Mouse (Mus musculus): Measurements from ENCODE around the gene Iqcf6. TPM values are rescaled to one million over a fixed set of nuclear protein-coding genes. Genes with fewer than 3 reads are reported as not detected.
A peak's percentile ranks its signal among the peaks of the same experiment; 100 is the strongest.
"Not testable (repeated sequence)": the region's sequence is repeated elsewhere in the genome, so short reads cannot be mapped to it uniquely, and the experiment has no call there.

Iqcf6 gene
- not detected in 2 replicates for polyA plus RNA-seq (2012; rRNA removed)

- no peak for DNase-seq (ENCODE audit: extremely low spot score in 1 of 2, low spot score in 1 of 2)
Measured at GRCm38 (mm10) chr9:106626282-106626681, at the start of gene Iqcf6. Gene Iqcf6, plus strand, starts transcription at chr9:106626582.

GRCm38 (mm10) chr9:106580016-106580415 is 46.4 kb upstream of the Iqcf6 start:
- DNase-seq (ENCODE audit: extremely low spot score in 1 of 2, low spot score in 1 of 2) = peak in 1 of 2 experiments; percentile 45

- DNase-seq (ENCODE audit: extremely low spot score in 1 of 2, low spot score in 1 of 2) = no peak
Measured at GRCm38 (mm10) chr9:106582552-106582951, 43.8 kb upstream of the Iqcf6 start.

GRCm38 (mm10) chr9:106592158-106592557 is 34.2 kb upstream of the Iqcf6 start:
- DNase-seq (ENCODE audit: extremely low spot score in 1 of 2, low spot score in 1 of 2) = no peak

GRCm38 (mm10) chr9:106595402-106595801 is 31.0 kb upstream of the Iqcf6 start:
- DNase-seq (ENCODE audit: extremely low spot score in 1 of 2, low spot score in 1 of 2) = not testable (repeated sequence)

GRCm38 (mm10) chr9:106595836-106596235 is 30.5 kb upstream of the Iqcf6 start:
- peak; percentile 71 to 76 for DNase-seq (ENCODE audit: extremely low spot score in 1 of 2, low spot score in 1 of 2)

GRCm38 (mm10) chr9:106598466-106598865 is 27.9 kb upstream of the Iqcf6 start:
- DNase-seq (ENCODE audit: extremely low spot score in 1 of 2, low spot score in 1 of 2) = no peak

- DNase-seq (ENCODE audit: extremely low spot score in 1 of 2, low spot score in 1 of 2) = peak in 1 of 2 experiments; percentile 80
Measured at GRCm38 (mm10) chr9:106600546-106600945, 25.8 kb upstream of the Iqcf6 start.

- no peak for DNase-seq (ENCODE audit: extremely low spot score in 1 of 2, low spot score in 1 of 2)
Measured at GRCm38 (mm10) chr9:106610727-106611126, 15.7 kb upstream of the Iqcf6 start.

GRCm38 (mm10) chr9:106613951-106614350 is 12.4 kb upstream of the Iqcf6 start:
- no peak for DNase-seq (ENCODE audit: extremely low spot score in 1 of 2, low spot score in 1 of 2)

- no peak for DNase-seq (ENCODE audit: extremely low spot score in 1 of 2, low spot score in 1 of 2)
Measured at GRCm38 (mm10) chr9:106614616-106615015, 11.8 kb upstream of the Iqcf6 start.

GRCm38 (mm10) chr9:106616306-106616705 is 10.1 kb upstream of the Iqcf6 start:
- DNase-seq (ENCODE audit: extremely low spot score in 1 of 2, low spot score in 1 of 2) = no peak

GRCm38 (mm10) chr9:106617496-106617895 is 8.9 kb upstream of the Iqcf6 start:
- DNase-seq (ENCODE audit: extremely low spot score in 1 of 2, low spot score in 1 of 2) = no peak

- DNase-seq (ENCODE audit: extremely low spot score in 1 of 2, low spot score in 1 of 2) = not testable (repeated sequence)
Measured at GRCm38 (mm10) chr9:106627796-106628195, 1.4 kb downstream of the Iqcf6 start.

- no peak for DNase-seq (ENCODE audit: extremely low spot score in 1 of 2, low spot score in 1 of 2)
Measured at GRCm38 (mm10) chr9:106632185-106632584, 5.8 kb downstream of the Iqcf6 start.

- DNase-seq (ENCODE audit: extremely low spot score in 1 of 2, low spot score in 1 of 2) = no peak
Measured at GRCm38 (mm10) chr9:106638154-106638553, 11.8 kb downstream of the Iqcf6 start.

- no peak for DNase-seq (ENCODE audit: extremely low spot score in 1 of 2, low spot score in 1 of 2)
Measured at GRCm38 (mm10) chr9:106641346-106641745, 15.0 kb downstream of the Iqcf6 start.

- DNase-seq (ENCODE audit: extremely low spot score in 1 of 2, low spot score in 1 of 2) = peak in 1 of 2 experiments; percentile 90
Measured at GRCm38 (mm10) chr9:106643128-106643527, 16.7 kb downstream of the Iqcf6 start.

- DNase-seq (ENCODE audit: extremely low spot score in 1 of 2, low spot score in 1 of 2) = no peak
Measured at GRCm38 (mm10) chr9:106643787-106644186, 17.4 kb downstream of the Iqcf6 start.

- no peak for DNase-seq (ENCODE audit: extremely low spot score in 1 of 2, low spot score in 1 of 2)
Measured at GRCm38 (mm10) chr9:106645684-106646271, 19.4 kb downstream of the Iqcf6 start.

- DNase-seq (ENCODE audit: extremely low spot score in 1 of 2, low spot score in 1 of 2) = no peak
Measured at GRCm38 (mm10) chr9:106647226-106647625, 20.8 kb downstream of the Iqcf6 start.

GRCm38 (mm10) chr9:106652720-106653119 is 26.3 kb downstream of the Iqcf6 start:
- no peak for DNase-seq (ENCODE audit: extremely low spot score in 1 of 2, low spot score in 1 of 2)

Data from frontal cortex, adult 2 months (tissue).